Mouse (Mus musculus) liver, embryonic 14.5 days (tissue): ENCODE results near the gene Ankrd10. TPM values are rescaled to one million over a fixed set of nuclear protein-coding genes. Genes with fewer than 3 reads are reported as not detected.

Source experiments
- ATAC-seq: fragments of 200-750 bp; cut with Nextera tagmentation; 2 replicates; pipeline ENCODE4 v1.8.0; 2017; ENCODE audit warnings: moderate number of reproducible peaks, mild to moderate bottlenecking, moderate library complexity; ENCODE audit not compliant: insufficient read depth
- DNase-seq, 3 experiments: peaks; one replicate each; pipeline ENCODE4 v3.0.0-alpha.2; 2012 to 2013; ENCODE audit warnings: low read depth in 3 of 3, low spot score in 3 of 3
- H3K27ac ChIP-seq: fragments of 300-500 bp; sonication (generic); 2 replicates; pipeline ENCODE4 v1.5.1; 2014; ENCODE audit warnings: moderate library complexity, mild to moderate bottlenecking, control low read depth, inconsistent platforms
- H3K27me3 ChIP-seq: fragments of 300-500 bp; sonication (generic); 2 replicates; pipeline ENCODE4 v1.6.1; 2014; ENCODE audit warnings: mild to moderate bottlenecking, low read length, moderate library complexity; ENCODE audit not compliant: control insufficient read depth, insufficient read depth
- H3K36me3 ChIP-seq: fragments of 300-500 bp; sonication (generic); replicated peaks from 2 replicates; pipeline ENCODE4 v1.6.1; 2014; ENCODE audit warnings: low read depth; ENCODE audit not compliant: control insufficient read depth, insufficient read depth
- H3K4me1 ChIP-seq, 2 experiments: fragments of 200-500 bp in 1 of 2; fragments of 300-500 bp in 1 of 2; sonication (generic) in 1 of 2; replicated peaks; 2 replicates each; pipeline ENCODE4 v1.6.1; 2012 to 2014; ENCODE audit warnings: antibody characterized with exemption in 1 of 2, inconsistent platforms in 1 of 2, low read length in 1 of 2; ENCODE audit not compliant: control insufficient read depth in 2 of 2, insufficient read depth in 2 of 2
- H3K4me2 ChIP-seq: fragments of 300-500 bp; sonication (generic); 2 replicates; pipeline ENCODE4 v1.6.1; 2014; ENCODE audit warnings: low read depth, mild to moderate bottlenecking, control low read depth, moderate library complexity
- H3K4me3 ChIP-seq, 2 experiments: fragments of 200-500 bp in 1 of 2; fragments of 300-500 bp in 1 of 2; sonication (generic) in 1 of 2; 2 replicates each; pipeline ENCODE4 v1.5.1; 2012 to 2014; ENCODE audit warnings: low read depth in 2 of 2, low read length in 2 of 2, mild to moderate bottlenecking in 2 of 2, control low read depth in 1 of 2, inconsistent platforms in 1 of 2, moderate library complexity in 1 of 2; ENCODE audit not compliant: insufficient read depth in 1 of 2
- H3K9ac ChIP-seq: fragments of 300-500 bp; sonication (generic); replicated peaks from 2 replicates; pipeline ENCODE4 v1.6.1; 2014; ENCODE audit warnings: mild to moderate bottlenecking, control low read depth, moderate library complexity
- H3K9me3 ChIP-seq: fragments of 300-500 bp; sonication (generic); 2 replicates; pipeline ENCODE4 v1.6.1; 2016; ENCODE audit warnings: low read length, mixed read lengths; ENCODE audit not compliant: control insufficient read depth
- CTCF ChIP-seq: IDR thresholded peaks from 2 replicates; pipeline ENCODE4 v1.5.1; 2016; ENCODE audit warnings: antibody characterized with exemption, low read depth, control low read depth
- EP300 ChIP-seq: IDR thresholded peaks from 2 replicates; pipeline ENCODE4 v1.6.1; 2016; ENCODE audit warnings: antibody characterized with exemption, low read depth
- WGBS: fragments of 180-500 bp; shearing (Covaris S2); extraction: QIAGEN DNeasy Blood & Tissue Kit; methylation state at CpG from one replicate; pipeline ENCODE4 v1.1.7; 2014; ENCODE audit not compliant: insufficient replicate concordance; 5-methylcytosine and 5-hydroxymethylcytosine counted together
- polyA plus RNA-seq, 2 experiments: library from polyadenylated mRNA; depleted of rRNA in 1 of 2; stranded (reverse) in 1 of 2; unstranded in 1 of 2; fragments of >200 nt; fragmentation: Nextera tagmentation in 1 of 2; extraction: Ambion mirVana in 1 of 2; gene quantifications; 2 replicates each; pipeline versions ENCODE4 v1.2.1 to v1.2.3; 2012 to 2014

Gene Ankrd10
- polyA plus RNA-seq, 2 experiments: 17.6 to 24.8 TPM

DNA sequence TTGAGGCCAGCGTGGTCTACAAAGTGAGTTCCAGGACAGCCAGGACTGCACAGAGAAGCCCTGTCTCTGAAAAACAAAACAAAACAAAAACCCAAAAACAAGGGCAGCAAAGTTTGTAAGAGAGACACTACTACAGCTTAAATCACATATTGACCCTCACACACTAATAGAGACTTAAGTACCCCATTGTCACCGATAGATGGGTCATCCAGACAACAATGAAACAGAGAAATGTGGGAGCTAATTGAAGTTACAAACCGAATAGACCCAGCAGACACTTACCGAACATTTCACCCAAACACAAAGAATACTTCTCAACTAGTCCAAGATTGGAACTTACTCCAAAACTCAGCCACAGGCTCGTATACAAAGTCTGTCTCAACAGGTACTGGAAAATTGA, 14.5 kb upstream of the Ankrd10 start:
- no peaks in the 10 kb centered on the region for H3K27me3 ChIP-seq
- H3K36me3 ChIP-seq: no peaks in the 10 kb centered on the region
- no peak overlapping the region for H3K4me2 ChIP-seq
- no peaks in the 10 kb centered on the region for H3K4me1 ChIP-seq
- no peak overlapping the region for H3K4me3 ChIP-seq
- ATAC-seq (no peak), DNase-seq (no peak)
- H3K9me3 ChIP-seq: no peaks in the 10 kb centered on the region
- WGBS: 57% methylated on average over 5 of the region's 5 CpGs
- no peak for TF ChIP-seq CTCF
- TF ChIP-seq EP300: no peak
- H3K27ac ChIP-seq: no peak overlapping the region
- H3K9ac ChIP-seq: no peak overlapping the region

DNA sequence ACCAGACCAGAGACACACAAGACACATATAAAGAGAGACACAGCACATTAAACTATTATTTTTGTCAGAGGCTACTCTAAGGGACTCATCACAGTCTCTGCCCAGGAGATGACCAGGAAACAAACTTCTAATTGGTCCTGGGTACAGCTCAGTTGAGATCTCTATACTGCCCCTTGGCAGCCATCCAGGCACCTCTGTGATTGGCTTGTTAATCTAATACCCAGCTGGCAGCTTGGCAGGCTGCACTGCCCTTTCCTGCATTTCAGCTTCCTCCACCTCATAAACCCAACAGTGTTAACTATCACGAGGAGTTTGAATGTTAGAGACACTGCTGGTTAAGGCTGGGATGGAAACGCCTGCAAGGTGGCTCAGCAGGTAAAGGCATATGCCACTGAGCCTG, 7.6 kb upstream of the Ankrd10 start:
- TF ChIP-seq CTCF (no peak), EP300 (no peak)
- 66% methylated on average over 2 of the region's 2 CpGs for WGBS

DNA sequence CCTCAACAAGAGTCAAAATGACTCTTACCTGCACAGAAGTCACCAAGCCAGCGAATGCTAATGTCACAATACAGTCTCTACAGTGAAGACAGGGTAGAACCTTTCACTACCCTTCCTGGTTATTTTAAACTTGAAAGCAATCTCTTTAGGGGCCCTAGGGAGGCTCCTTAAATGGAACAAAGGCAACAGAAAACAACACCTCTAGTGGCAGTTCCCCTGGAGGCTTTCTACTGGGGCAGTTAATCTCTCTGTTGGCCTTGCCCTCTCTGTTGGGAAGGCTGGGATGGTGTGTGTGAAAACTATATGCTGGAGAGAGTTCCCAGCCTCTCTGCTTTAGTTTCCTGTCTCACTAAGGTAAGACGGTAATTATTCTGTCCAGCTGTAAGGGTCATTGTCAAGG, 5.0 kb upstream of the Ankrd10 start:
- TF ChIP-seq EP300 (no peak), CTCF (no peak)
- Histone ChIP-seq H3K4me2 (no peak overlapping the region), H3K9ac (no peak overlapping the region), H3K27me3 (no peaks in the 10 kb centered on the region), H3K4me1 (peaks cover 5 to 6% of the 10 kb centered on the region in 2 experiments), H3K36me3 (no peaks in the 10 kb centered on the region), H3K27ac (no peak overlapping the region), H3K9me3 (no peaks in the 10 kb centered on the region), H3K4me3 (no peak overlapping the region)
- ATAC-seq: no peak
- no peak for DNase-seq
- WGBS: 66% methylated on average over 2 of the region's 2 CpGs

More for the DNA sequence above, 7.6 kb upstream of the Ankrd10 start:
- DNase-seq (no peak), ATAC-seq (no peak)
- no peak overlapping the region for H3K4me2 ChIP-seq
- H3K9ac ChIP-seq: no peak overlapping the region
- H3K27me3 ChIP-seq: no peaks in the 10 kb centered on the region
- no peak overlapping the region for H3K4me3 ChIP-seq
- no peaks in the 10 kb centered on the region for H3K4me1 ChIP-seq
- no peak overlapping the region for H3K27ac ChIP-seq
- no peaks in the 10 kb centered on the region for H3K36me3 ChIP-seq
- no peaks in the 10 kb centered on the region for H3K9me3 ChIP-seq

DNA sequence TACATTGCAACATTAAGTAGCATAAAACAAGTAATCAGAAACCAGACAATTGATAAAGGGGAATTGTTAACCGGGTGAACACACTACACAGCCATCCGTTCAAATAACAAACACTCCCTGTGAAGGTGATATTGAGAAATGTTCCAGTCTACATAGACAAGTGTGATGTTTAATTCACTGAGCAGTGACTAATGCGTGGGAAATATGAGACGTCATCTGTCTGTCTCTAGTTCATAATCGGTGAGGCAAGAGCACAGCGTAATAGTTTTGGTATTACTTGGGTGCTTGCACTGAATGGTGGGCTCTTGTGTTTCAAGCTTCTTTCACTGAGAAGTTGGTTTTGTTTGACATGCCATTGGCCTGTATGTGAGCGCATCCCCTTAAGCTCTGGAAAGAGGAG, 2.0 kb upstream of the Ankrd10 start:
- ATAC-seq: no peak
- TF ChIP-seq CTCF (no peak), EP300 (no peak)
- peaks cover 13 to 17% of the 10 kb centered on the region in 2 experiments for H3K4me1 ChIP-seq

GRCm38 (mm10) chr8:11636324-11637057, 934 bp upstream of the Ankrd10 start:
- peak overlapping the region; percentile 49 for H3K9ac ChIP-seq
- peaks cover 8% of the 10 kb centered on the region for H3K36me3 ChIP-seq
- TF ChIP-seq EP300: no peak
- TF ChIP-seq CTCF: no peak
- ATAC-seq (peak; percentile 77), DNase-seq (peak; percentile 82 to 86 (median 86))
- H3K27me3 ChIP-seq: no peaks in the 10 kb centered on the region
- 2% methylated on average over 30 of the region's 30 CpGs for WGBS
- H3K4me2 ChIP-seq: peak overlapping the region; percentile 79
- H3K27ac ChIP-seq: peak overlapping the region; percentile 76
- H3K4me1 ChIP-seq: peaks cover 13 to 17% of the 10 kb centered on the region in 2 experiments
- no peaks in the 10 kb centered on the region for H3K9me3 ChIP-seq
- H3K4me3 ChIP-seq: peak overlapping the region; percentile 50 to 73

More for the DNA sequence above, 2.0 kb upstream of the Ankrd10 start:
- H3K9ac ChIP-seq: no peak overlapping the region
- H3K4me2 ChIP-seq: no peak overlapping the region
- no peaks in the 10 kb centered on the region for H3K27me3 ChIP-seq
- 84% methylated on average over 7 of the region's 7 CpGs for WGBS
- no peaks in the 10 kb centered on the region for H3K9me3 ChIP-seq
- H3K36me3 ChIP-seq: peaks cover 2% of the 10 kb centered on the region; the same call in 1 of the 2 replicates
- H3K4me3 ChIP-seq: no peak overlapping the region
- no peak overlapping the region for H3K27ac ChIP-seq
- no peak for DNase-seq
